Mouse (Mus musculus) bone marrow macrophage, adult 2 months (primary cell): ENCODE data around the gene Traf5.

Source experiments
- CTCF ChIP-seq: IDR thresholded peaks from 2 replicates; pipeline ENCODE4 v1.5.1; 2012; ENCODE audit warnings: low read depth, mild to moderate bottlenecking, low read length, moderate library complexity
- POLR2A ChIP-seq: IDR thresholded peaks from 2 replicates; pipeline ENCODE4 v1.6.1; 2012; ENCODE audit warnings: mild to moderate bottlenecking, low read depth, low read length, borderline replicate concordance

DNA sequence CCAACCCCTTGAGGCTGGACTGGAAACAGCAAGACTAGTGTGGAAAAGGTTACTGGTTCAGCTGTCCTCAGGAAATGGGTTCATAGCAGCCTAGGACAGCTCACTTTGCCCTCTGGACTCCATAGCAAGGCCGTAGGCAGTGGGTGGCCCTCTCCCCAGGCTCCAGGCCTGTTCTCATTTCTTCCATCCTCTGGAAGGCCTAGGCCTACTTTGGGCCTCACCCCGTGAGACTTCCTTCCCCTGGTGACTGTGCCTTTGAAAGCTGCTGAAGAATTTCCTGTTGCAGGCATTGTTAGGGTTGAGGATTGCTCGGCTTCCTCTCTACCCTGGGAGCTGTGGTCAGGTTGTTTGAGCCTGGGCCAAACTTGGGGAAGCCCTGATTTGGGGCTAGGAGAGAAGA is 137.3 kb downstream of the Traf5 start:
- no peak for TF ChIP-seq POLR2A
- no peak for TF ChIP-seq CTCF
